Mouse (Mus musculus): Measurements from ENCODE around the gene Tgif1.
A peak's percentile ranks its signal among the peaks of the same experiment; 100 is the strongest.

Gene Tgif1

DNA sequence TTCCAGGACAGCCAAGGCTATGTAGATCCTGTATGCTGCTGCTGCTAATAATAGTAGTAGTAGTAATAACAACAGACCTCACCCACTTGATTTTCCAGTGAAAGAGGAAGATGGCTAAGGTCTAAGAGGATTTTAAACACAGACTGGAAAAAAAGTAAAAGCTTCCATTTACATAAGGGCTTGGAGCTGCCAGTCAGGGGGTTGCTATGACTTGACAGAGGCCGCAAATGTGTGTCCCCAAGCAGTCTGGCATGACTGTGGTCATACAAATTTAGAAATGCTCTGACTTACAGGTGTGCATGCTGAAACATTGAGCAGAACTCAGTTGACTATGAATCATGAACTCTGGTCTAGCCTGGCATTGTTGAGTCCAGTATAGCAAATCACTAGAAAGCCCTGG lies 45.5 kb downstream of the Tgif1 start:
- DNase-seq (ENCODE audit: inconsistent ontology term) = no peak

DNA sequence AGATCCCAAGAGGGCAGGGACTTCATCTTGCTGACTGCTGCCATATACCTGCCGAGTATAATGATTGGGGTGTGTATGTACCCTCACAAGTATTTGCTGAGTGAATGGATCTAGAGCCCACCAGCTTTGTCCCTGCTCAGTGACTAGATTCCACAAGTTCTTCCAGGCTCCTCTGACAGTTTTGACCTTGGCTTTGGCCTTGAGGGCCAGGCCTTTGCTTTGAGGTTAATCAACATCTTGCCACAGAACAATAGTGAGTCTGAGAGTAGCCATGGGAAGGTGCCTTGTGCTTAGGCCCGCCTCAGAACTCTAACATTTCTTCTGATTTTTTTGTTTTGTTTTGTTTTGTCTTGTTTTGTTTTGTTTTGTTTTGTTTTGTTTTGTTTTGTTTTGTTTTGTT lies 46.7 kb downstream of the Tgif1 start:
- DNase-seq (ENCODE audit: inconsistent ontology term) = no peak

DNA sequence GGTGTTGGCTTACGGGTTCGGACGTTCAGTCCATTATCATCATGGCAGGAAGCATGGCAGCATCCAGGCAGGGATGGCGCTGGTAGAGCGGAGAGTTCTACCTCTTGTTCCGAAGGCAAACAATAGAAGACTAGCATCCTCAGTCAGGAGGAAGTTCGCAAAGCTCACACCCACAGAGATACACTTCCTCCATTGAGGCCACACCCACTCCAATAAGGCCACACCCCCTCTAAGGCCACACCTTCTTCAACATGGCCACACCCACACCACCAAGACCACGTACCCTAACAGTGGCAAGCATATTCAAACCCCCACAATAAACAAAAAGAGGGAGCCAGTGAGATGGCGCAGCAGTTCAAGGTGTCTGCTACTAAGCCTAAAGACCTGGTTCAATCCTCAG lies 47.5 kb downstream of the Tgif1 start:
- no peak for DNase-seq (ENCODE audit: inconsistent ontology term)

DNA sequence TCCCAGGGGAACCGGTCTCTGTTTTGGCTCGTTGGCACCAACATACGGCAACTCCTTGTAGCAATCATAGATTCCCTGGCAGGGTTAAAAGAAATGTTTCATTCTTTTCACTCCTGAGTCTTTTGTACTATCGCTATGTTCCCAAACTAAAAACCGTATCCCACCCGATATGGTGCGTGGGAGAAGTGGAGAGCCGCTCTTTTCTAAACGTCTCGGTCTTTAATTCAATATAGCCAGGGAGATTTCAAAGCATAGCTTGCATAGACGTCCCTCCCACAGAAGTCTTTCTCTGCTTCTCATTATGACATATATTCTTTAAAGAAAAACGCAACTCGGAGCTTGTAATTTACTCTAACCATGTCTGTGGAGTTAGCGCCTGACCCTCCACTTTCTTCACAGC lies 51.3 kb downstream of the Tgif1 start:
- DNase-seq (ENCODE audit: inconsistent ontology term) = no peak

DNA sequence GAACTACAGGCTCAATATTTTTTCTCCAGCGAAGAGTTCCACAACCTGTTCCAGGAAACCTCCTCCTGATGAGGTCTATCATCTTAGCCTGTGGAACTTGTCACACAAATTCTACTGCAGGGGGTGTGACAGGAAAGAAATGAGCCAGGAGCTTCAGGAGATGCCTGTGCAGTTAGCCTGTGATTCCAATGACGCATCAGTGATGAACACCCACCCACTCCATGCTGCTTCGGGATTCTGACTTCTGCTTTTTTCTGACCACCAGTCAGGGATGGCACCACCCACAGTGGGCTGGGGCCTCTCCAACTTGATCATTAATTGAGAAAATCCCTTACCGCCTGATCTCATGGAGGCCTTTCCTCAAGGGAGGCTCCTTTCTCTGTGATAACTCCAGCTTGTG lies 54.1 kb downstream of the Tgif1 start:
- no peak for DNase-seq (ENCODE audit: inconsistent ontology term)

GRCm38 (mm10) chr17:70797773-70798045 lies 55.6 kb downstream of the Tgif1 start:
- no peak for DNase-seq (ENCODE audit: inconsistent ontology term)

DNA sequence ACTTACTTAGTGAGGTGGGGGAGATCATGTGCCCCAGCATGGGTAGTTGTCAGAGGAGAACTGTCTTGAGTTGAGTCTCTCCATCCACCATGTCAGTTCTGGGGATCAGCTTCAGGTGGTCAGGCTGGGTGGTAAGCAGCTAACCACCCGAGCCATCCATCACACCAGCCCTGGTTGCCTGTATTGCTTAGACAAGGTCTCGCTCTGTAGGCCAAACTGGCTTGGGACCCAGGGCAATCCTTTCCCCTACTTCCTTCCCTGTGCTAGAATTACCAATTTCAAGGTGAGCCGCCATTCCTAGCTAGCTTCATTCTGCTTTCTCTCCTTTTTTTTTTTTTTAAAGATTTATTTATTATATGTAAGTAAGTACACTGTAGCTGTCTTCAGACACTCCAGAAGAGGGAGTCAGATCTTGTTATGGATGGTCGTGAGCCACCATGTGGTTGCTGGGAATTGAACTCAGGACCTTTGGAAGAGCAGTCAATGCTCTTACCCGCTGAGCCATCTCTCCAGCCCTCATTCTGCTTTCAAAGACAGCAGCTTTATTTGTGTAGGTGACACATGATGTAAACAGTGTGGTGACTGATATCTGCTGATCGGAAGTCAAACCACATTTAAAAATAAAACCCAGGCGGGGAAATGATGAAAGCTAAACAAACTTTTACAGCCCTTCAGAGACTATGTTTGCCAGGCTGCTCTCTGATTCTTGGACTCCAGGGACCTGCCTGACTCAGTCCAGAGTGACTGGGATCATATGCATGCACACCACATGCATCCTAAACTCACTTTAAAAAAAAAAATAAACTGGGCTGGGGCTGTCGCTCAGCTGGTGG lies 56.2 kb downstream of the Tgif1 start:
- no peak for DNase-seq (ENCODE audit: inconsistent ontology term)

DNA sequence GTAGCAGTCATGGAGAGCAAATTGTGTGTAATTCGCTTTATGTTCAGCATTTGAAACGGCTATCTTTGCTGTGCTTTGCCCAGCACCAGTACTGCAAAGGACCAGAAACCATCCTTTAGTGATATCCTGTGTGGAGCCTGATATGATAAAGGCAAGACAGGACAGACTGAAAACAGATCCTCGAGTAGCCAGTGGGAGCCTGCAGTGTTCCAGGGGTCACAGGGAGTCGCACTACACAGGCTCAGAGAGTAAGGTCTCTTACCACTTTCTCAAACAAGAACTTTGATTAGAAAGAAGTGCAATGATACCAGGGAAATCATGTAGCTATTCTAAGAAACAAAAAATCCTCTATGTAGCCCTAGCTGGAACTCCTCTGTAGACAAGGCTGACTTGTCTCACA lies 58.1 kb downstream of the Tgif1 start:
- no peak for DNase-seq (ENCODE audit: inconsistent ontology term)

DNA sequence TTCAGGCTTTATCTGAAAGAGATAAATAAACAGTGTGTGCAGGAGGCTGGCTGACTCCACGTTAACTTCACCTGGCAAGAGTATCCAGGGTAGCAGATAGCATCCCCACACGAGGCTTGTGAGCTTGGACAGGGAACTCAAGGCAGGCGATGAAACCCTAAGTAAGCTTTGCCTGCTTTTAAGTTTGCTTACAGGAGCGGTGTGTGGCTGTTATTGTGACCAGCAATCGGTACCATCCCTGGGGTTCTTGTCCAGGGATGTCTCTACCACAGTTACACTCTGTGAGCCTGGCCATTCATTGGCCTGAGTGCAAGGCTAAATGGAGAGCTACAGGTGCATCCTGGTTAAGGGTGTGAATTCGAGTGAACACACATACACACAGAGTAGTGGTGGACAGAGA lies 58.6 kb downstream of the Tgif1 start:
- DNase-seq (ENCODE audit: inconsistent ontology term) = no peak

DNA sequence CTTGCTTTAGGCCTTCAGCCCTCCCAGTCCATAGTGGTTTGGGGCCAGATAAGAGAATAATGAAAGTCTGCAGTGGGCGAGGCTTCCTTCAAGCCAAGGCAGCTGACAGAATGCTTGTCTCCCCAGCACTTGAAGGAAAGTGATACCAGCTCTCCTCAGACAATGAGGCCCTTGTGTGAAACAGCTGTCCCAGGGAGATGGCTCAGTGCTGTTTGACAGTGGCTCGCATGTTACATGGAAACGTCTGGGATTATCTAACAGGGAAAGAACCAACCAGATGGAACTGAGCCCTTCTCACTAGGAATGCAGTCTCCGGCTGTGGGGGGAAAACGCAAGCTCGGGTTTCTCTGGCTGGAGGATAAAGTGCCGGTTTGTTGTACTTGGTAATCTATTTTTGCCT lies 59.1 kb downstream of the Tgif1 start:
- peak; percentile 90 for DNase-seq (ENCODE audit: inconsistent ontology term)

Data from Muller cell, postnatal 12 days (primary cell).